Mouse (Mus musculus) v-Abl transformed pro-B cells (cell line): ENCODE data around the gene Nop53.

Experiments used
- in situ Hi-C, 2 experiments: fragments of 400-800 bp; cut with MboI; formaldehyde crosslinking; loops; one replicate each; pipeline ENCODE4 v1.15.1; 2025; ENCODE audit not compliant: unreplicated experiment in 2 of 2

Gene Nop53

GRCm38 (mm10) chr7:15945721-15946536 is at the start of gene Nop53:
Nop53 (minus strand) TSS chr7:15946074.
- in situ Hi-C loops, result no loop called here

DNA sequence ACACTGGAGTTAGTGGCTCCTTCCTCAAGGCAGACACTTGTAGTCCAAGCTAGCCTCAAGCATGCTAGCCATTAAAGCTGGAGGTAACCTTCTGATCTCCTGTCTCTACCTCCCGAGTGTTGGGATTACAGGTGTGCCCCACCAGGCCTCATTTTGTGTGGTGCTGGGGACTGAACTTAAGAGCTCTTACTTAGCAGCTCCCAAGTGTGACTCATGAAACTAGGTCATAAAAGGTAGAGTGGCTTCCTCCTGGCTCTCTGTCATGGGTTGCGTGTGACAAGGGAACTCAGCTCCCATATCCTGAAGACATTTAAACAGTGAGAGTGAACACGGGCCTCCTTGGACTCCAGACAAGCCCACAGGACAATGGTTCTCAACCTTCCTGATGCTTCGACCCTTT is 47.9 kb upstream of the Nop53 start:
- in situ Hi-C loops, result loop anchor here (25.0 kb wide), 1 partner anchor 269 kb away; the partner anchor contains the start of genes C5ar1 (in 2 of the 2) and Inafm1 (in 2 of the 2)

DNA sequence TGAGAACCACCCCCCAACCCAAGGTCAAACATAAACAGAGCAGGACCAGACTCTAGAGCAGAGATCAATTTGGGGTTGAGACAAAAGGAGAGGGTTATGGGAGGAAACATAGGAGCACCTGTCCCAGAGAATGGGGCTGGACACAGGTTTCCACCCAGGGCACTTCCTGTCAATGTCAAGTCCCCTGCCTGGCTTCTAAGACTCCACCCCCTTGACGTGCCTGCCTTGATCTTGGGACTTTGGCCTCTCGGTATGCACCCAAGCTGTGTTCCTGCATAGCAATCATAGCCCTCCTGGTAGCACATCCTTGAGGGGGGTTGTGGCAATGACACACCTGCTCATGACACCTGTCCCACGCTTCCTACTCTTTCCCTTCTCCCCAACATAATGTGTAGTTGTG is 47.3 kb upstream of the Nop53 start:
- in situ Hi-C loops, result loop anchor here (25.0 kb wide), 1 partner anchor 269 kb away; the partner anchor contains the start of genes C5ar1 (in 2 of the 2) and Inafm1 (in 2 of the 2)

DNA sequence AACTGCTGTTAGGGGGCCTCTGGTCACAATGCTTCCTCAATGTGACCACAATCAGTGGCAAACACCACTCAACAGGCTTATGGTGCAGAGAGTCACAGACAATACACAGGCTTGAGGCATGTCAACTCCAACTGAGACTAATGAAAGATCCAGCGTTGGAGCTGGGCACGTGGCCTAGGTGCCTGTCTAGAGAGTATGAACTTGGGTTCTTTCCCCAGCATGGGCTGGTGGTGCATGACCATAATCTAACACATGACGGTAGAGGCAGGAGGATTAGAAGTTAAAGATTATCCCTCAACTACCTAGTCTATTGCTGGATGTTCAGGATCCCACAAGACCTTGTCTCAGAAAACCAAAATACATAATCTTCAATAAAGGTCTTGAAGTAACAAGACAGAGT is 45.9 kb upstream of the Nop53 start:
- in situ Hi-C loops, result loop anchor here (25.0 kb wide), 1 partner anchor 271 kb away; the partner anchor contains the start of genes C5ar1 (in 2 of the 2) and Inafm1 (in 2 of the 2)

GRCm38 (mm10) chr7:15987661-15988356 is 41.9 kb upstream of the Nop53 start:
- in situ Hi-C loops, result loop anchor here (25.0 kb wide), 1 partner anchor 274 kb away; the partner anchor contains the start of genes C5ar1 (in 2 of the 2) and Inafm1 (in 2 of the 2)

- in situ Hi-C loops, result loop anchor here (5.0 to 25.0 kb wide), 4 partner anchors 64 to 279 kb away; partner anchors contain the start of genes C5ar1 (in 2 of the 2), Inafm1 (in 2 of the 2) and Bicra (in 1 of the 2)
Measured at GRCm38 (mm10) chr7:15982729-15983407, 37.0 kb upstream of the Nop53 start.

- in situ Hi-C loops, result loop anchor here (5.0 to 25.0 kb wide), 4 partner anchors 66 to 281 kb away; partner anchors contain the start of genes C5ar1 (in 2 of the 2), Inafm1 (in 2 of the 2) and Bicra (in 1 of the 2)
Measured at GRCm38 (mm10) chr7:15981538-15981937, 35.7 kb upstream of the Nop53 start.

GRCm38 (mm10) chr7:15980246-15980645 is 34.4 kb upstream of the Nop53 start:
- in situ Hi-C loops, result loop anchor here (5.0 to 25.0 kb wide), 4 partner anchors 67 to 282 kb away; partner anchors contain the start of genes C5ar1 (in 2 of the 2), Inafm1 (in 2 of the 2) and Bicra (in 1 of the 2)

GRCm38 (mm10) chr7:15975904-15976303 is 30.0 kb upstream of the Nop53 start:
- in situ Hi-C loops, result loop anchor here (25.0 kb wide), 1 partner anchor 286 kb away; the partner anchor contains the start of genes C5ar1 (in 2 of the 2) and Inafm1 (in 2 of the 2)

- in situ Hi-C loops, result loop anchor here (25.0 kb wide), 1 partner anchor 287 kb away; the partner anchor contains the start of genes C5ar1 (in 2 of the 2) and Inafm1 (in 2 of the 2)
Measured at GRCm38 (mm10) chr7:15975451-15975850, 29.6 kb upstream of the Nop53 start.

DNA sequence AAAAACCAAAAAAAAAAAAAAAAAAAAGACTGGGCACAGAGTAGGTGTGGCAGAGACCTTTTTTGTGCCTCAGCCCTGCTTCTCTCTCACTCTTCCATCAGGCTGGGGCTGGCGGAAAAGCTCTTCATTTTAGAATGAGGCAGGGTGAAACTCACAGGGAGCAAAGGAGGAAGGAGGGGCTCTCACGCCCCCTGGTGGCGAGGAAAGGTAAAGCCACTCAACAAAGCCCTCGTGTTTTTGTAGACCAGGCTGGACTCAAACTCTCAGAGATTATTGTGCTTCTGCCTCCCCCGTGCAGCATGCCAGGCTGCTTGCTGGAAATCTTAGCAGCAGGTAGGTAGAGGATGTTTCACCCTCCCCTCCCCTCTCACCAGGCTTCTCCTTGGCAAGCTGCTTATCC is 28.8 kb upstream of the Nop53 start:
- in situ Hi-C loops, result loop anchor here (5.0 to 25.0 kb wide), 2 partner anchors 42 to 288 kb away; partner anchors contain the start of genes C5ar1 (in 2 of the 2) and Inafm1 (in 2 of the 2)

- in situ Hi-C loops, result loop anchor here (5.0 kb wide), 1 partner anchor 40 kb away; no protein-coding TSS in a partner anchor
Measured at GRCm38 (mm10) chr7:15972247-15972646, 26.4 kb upstream of the Nop53 start.

DNA sequence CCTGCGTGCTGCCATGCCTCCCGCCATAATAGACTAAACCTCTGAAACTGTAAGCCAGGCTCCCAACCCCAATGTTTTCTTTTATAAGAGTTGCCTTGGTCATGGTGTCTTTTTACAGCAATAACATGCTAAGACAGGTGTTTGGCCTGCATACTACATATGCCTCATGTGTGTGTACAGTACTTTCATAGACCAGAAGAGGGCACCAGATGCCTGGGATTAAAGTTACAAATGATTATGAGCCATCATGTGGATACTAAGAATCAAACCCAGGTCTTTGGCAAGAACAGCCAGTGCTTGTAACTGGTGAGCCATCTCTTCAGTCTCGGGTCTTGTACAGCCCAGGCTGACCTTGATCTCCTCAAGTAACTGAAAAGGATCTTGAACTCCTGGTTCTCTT is 23.8 kb upstream of the Nop53 start:
- in situ Hi-C loops, result loop anchor here (5.0 kb wide), 1 partner anchor 37 kb away; no protein-coding TSS in a partner anchor

DNA sequence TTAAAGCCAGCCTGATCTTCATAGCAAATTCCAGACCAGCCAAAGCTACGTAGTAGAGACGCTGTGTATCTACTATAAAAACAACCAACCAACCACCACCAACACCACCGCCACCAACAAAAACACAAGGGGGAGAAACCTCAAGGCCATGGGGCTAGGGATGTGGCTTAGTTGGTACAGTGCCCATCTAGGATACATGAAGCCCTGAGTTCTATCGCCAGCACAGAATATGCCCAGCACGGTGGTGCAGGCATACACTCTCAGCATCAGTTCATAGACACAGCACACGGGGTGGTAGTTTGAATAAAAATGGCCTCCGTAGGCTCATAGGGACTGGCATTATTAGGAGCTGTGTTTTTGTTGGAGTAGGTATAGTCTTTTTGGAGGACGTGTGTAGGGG is 22.4 kb upstream of the Nop53 start:
- in situ Hi-C loops, result no loop called here

DNA sequence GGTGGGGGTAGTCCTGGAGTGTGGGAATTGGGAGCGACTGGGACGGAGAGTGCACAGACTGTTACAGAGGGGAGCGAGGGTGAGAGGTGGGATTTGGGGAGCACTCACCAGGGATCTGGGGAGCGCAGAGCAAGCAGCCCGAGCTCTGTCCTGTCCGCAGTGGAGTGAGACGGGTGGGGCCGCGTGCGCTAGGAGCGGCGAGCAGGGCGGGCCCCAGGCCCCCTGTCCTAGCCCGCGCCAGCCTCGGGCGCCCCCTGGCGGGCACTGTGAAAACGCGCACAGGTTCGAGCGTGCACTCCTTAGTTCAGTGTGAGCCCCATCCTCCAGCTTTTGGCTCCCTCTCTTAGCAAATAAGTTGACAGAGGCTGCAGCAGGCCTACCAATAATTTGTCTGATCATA is 21.4 kb upstream of the Nop53 start, which contains the start of gene Ehd2:
Gene Ehd2 (minus strand): TSS at position 256 of the 400 bp plus-strand sequence.
- in situ Hi-C loops, result no loop called here

DNA sequence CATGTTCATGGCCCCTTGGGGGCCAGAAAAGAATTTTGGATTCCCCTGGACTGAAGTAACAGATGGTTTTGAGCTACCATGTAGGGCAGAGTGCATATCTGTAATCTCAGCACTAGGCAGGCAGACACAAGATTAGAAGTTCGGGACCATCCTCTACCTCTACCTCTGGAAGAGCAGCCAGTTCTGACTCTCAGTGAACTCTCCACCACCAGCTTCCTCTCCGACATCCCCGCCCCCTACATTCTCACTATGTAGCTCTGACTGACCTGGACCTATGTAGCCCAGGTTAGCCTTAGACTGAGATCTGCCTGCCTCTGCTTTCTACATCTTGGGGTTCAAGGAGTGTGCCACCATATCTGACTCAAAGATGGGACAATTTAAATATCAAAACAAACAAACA is 20.6 kb upstream of the Nop53 start:
- in situ Hi-C loops, result no loop called here

DNA sequence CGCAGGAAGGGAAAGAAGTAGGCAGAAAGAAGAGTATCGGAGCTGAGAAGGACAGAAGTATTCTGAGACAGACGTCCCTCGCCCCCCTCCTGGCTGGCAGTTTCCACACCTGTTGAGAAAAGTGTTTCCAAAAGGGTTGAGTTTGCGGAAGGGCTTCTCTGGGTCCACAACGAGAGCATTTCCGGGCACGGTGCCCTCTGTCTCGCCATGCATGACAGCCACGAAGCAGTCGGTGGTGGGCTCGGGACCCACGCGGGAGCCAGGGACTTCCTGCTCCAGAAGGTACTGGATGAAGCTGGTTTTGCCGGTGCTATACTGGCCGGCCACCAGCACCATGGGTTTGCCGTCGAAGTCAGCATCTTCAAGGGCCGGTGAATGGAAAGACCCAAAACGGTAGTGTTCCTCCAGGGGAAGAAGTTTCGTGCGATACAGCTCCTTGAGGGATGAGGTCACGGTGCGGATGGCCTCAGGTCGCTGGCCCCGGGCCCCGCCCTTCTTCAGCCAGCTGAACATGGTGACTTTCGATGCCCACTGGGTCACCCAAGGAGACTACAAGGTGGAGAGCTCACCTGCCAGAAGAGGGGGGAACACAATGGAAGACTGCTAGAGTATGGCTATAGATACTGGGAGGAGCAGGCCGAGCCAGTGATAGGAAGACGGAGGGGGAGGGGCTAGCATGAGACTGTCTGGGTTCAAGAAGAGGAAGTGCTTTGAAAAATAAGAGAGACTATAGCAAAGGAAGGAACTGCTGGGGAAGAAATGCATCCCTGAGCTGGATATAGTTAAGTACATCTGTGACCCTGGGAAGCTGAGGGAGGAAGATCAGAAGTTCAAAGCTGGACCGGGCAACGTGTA is 18.2 kb upstream of the Nop53 start:
- in situ Hi-C loops, result no loop called here

DNA sequence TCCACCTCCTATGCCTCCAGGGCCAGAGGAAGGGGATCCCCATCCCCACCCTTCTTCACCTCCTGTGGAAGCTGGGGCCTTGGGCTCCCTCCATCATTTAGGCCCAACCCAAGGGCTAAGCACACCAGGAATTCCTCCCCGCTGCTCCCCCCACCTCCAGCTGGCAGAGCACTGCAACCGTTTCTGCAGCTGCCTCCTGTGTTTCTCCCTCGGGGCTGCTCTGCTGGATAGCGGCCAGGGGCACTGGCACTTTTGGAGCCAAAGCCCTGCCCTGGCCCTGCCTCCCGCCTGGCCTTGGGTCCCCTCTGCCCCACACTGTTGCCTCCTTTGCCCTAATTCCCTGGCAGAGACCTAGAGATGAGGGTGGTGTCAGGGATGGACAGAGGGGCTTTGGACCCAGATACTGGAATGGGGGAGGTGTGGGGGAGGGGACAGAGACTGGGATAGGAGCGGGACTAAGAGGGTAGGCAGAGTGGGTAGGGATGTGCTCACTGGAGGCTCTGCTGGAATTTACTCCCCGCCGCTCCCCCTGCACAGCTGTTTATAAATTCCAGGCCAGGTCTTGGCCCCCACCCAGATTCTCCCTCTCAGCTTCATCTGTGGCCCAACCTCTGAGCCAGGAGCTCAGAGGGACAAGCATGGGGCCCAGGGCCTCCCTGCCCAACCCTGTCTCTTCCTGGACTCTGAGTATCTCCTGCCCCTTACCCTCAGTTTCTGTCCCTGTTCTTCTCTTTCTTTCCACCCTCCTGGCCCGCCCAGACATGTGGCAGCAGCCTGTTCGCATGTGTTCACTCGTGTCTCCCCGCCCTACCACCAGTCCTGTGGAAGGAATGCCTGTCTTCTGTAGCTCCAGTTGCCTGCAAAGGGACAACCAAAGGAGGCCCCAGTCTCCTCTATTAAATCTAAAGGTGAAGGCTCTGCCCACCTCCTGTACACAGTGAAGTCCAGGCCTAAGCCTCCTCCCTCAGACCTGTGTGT is 16.7 kb upstream of the Nop53 start:
- in situ Hi-C loops, result no loop called here
